Mouse (Mus musculus) kidney, embryonic 15.5 days (tissue): ENCODE data around the gene Epb41l1. TPM values are rescaled to one million over a fixed set of nuclear protein-coding genes. Genes with fewer than 3 reads are reported as not detected.

ENCODE experiments used
- ATAC-seq: fragments of 200-750 bp; cut with Nextera tagmentation; replicated peaks from 2 replicates; pipeline ENCODE4 v1.8.0; 2017; ENCODE audit warnings: moderate TSS enrichment; ENCODE audit not compliant: low FRiP score
- H3K27ac ChIP-seq: fragments of 300-500 bp; sonication (generic); 2 replicates; pipeline ENCODE4 v1.5.1; 2015; ENCODE audit warnings: mild to moderate bottlenecking, inconsistent platforms
- H3K27me3 ChIP-seq: fragments of 300-500 bp; sonication (generic); 2 replicates; pipeline ENCODE4 v1.6.1; 2015; ENCODE audit warnings: inconsistent platforms
- H3K36me3 ChIP-seq: fragments of 300-500 bp; sonication (generic); 2 replicates; pipeline ENCODE4 v1.6.1; 2015; ENCODE audit warnings: inconsistent platforms
- H3K4me1 ChIP-seq: fragments of 300-500 bp; sonication (generic); 2 replicates; pipeline ENCODE4 v1.6.1; 2015; ENCODE audit warnings: inconsistent platforms
- H3K4me2 ChIP-seq: fragments of 300-500 bp; sonication (generic); 2 replicates; pipeline ENCODE4 v1.6.1; 2015; ENCODE audit warnings: moderate library complexity, mild to moderate bottlenecking, inconsistent platforms
- H3K4me3 ChIP-seq: fragments of 300-500 bp; sonication (generic); replicated peaks from 2 replicates; pipeline ENCODE4 v1.5.1; 2015; ENCODE audit warnings: mild to moderate bottlenecking, inconsistent platforms
- H3K9ac ChIP-seq: fragments of 300-500 bp; sonication (generic); 2 replicates; pipeline ENCODE4 v1.6.1; 2015; ENCODE audit warnings: mild to moderate bottlenecking, inconsistent platforms
- H3K9me3 ChIP-seq: fragments of 300-500 bp; sonication (generic); replicated peaks from 2 replicates; pipeline ENCODE4 v1.6.1; 2016; ENCODE audit warnings: inconsistent platforms
- WGBS: fragments of 180-500 bp; shearing (Covaris S2); methylation state at CpG from one replicate; pipeline ENCODE4 v1.1.7; 2015; ENCODE audit warnings: mixed read lengths; 5-methylcytosine and 5-hydroxymethylcytosine counted together
- microRNA-seq: library from miRNA; unstranded; fragments of <30 nt; microRNA quantifications from one replicate; pipeline ENCODE4, GENCODE M21; 2016
- polyA plus RNA-seq: library from polyadenylated mRNA; unstranded; fragments of >200 nt; fragmentation: Nextera tagmentation; extraction: Ambion mirVana; gene quantifications from 2 replicates; pipeline ENCODE4 v1.2.1, GENCODE M21; 2015

Epb41l1 gene
- polyA plus RNA-seq, 1 experiment from 2014 or later, result 2.3 TPM

DNA sequence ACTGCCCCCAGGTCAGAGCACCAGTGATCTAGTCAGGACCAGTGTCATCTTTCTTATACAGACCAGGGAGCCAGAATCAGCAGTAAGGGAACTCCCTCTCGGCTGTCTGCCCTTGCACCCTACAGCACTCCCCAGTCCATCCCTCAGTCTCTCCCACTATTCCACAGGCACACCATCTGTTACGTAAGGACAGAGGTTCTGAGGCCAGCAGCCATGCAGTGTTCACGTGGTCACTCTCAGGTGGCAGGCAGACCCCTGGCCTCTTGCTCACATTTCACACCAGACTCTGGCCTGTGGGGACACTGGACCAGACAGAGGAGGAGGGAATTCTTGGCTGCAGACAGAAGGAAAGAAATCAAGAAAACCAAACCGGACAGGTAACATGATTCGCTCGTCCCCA is 150.8 kb downstream of the Epb41l1 start:
- peaks cover 27% of the 10 kb centered on the region for H3K36me3 ChIP-seq
- H3K27ac ChIP-seq, result no peak overlapping the region
- no peaks in the 10 kb centered on the region for H3K9me3 ChIP-seq
- no peak overlapping the region for H3K4me2 ChIP-seq
- no peak for ATAC-seq
- H3K27me3 ChIP-seq, result no peaks in the 10 kb centered on the region
- no peak overlapping the region for H3K4me3 ChIP-seq
- no peaks in the 10 kb centered on the region for H3K4me1 ChIP-seq
- WGBS, result 58% methylated on average over 6 of the region's 6 CpGs
- H3K9ac ChIP-seq, result no peak overlapping the region

DNA sequence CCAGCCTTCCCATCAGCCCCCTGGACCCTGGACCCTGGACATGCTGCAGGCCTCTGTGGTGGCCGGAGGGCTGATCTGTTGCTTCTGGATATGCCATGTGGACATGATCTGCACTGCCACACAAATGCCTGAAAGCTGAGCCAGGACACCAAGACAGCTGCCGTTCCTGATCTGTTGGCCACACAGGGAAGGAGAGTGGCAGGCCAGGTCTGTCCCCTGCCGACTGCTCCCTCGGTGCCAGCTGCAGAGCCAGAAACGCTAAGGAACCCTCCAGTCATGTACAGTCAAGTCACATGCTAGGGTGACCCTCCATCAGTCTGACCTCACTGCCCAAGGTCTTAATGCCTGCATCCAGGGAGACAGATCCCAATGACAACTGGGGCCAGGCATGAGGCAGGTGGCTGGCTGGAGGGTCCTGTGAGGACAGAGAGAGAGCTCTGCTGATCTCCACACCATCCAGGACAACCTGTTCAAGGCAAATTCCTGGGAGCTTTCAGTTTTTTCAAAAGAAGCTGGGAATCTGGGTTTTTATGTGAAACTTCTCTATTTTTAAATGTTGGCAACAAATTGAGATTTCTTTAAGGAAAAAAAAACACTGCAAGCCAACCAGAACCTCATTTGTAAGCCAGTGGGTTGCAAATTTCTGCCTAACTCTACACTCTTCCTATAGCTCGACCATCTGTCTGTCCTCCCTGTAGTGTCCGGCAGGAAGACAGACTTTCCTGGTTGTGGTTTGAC is 156.3 kb downstream of the Epb41l1 start:
- WGBS, result 72% methylated on average over 7 of the region's 7 CpGs
- no peaks in the 10 kb centered on the region for H3K9me3 ChIP-seq
- ATAC-seq, result no peak
- no peak overlapping the region for H3K4me2 ChIP-seq
- no peak overlapping the region for H3K4me3 ChIP-seq
- no peak overlapping the region for H3K27ac ChIP-seq
- H3K9ac ChIP-seq, result no peak overlapping the region
- no peaks in the 10 kb centered on the region for H3K27me3 ChIP-seq
- no peaks in the 10 kb centered on the region for H3K36me3 ChIP-seq
- no peaks in the 10 kb centered on the region for H3K4me1 ChIP-seq

DNA sequence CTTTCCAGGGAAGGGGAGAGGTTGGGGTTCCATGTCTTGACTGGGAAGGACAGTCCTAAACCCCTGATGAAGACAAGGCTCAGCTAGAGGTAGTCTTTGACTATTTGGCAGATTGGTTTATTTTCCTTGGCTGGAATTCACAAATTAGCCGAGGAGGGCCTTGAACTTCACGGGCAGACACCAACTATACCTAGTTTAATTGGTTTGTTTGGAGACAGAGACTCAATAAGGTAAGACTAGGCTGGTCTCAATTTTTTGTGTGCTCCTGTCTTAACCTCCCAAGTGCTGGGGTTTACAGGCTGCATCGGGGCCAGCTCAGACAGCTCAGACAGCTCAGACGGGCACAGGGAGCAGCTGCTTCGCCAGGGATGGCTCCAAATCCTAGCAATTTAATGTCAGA is 159.8 kb downstream of the Epb41l1 start:
- 69% methylated on average over 5 of the region's 5 CpGs for WGBS
- Histone ChIP-seq H3K9me3 (no peaks in the 10 kb centered on the region), H3K27me3 (peaks cover 6% of the 10 kb centered on the region; the same call in 1 of the 2 replicates)

DNA sequence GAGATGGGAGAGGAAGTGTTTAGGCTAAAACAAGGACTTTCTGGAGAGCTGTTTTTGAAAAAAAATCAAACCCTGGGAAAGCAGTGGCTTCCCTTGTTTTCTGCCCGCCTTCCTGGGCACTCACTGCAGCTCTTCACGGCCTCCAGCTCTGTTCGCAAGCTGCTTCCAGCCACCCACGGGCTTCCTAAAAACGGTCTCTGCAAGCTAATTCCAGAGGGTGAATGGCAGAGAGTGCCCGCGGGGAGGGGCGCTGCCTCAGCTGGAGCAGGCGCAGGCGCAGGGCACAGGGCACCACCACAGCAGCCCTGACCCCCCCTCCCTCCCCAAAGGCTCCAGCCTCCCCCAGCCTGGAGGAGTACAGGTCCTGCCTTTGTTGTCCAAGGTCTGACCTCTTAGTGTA is 160.5 kb downstream of the Epb41l1 start:
- no peak overlapping the region for H3K4me2 ChIP-seq
- no peak for ATAC-seq
- no peaks in the 10 kb centered on the region for H3K36me3 ChIP-seq
- WGBS, result 66% methylated on average over 10 of the region's 10 CpGs
- no peak overlapping the region for H3K4me3 ChIP-seq
- no peaks in the 10 kb centered on the region for H3K4me1 ChIP-seq
- H3K27me3 ChIP-seq, result peaks cover 6% of the 10 kb centered on the region; the same call in 1 of the 2 replicates
- no peaks in the 10 kb centered on the region for H3K9me3 ChIP-seq
- no peak overlapping the region for H3K27ac ChIP-seq
- H3K9ac ChIP-seq, result no peak overlapping the region

More for the DNA sequence above, 159.8 kb downstream of the Epb41l1 start:
- no peaks in the 10 kb centered on the region for H3K4me1 ChIP-seq
- H3K4me2 ChIP-seq, result no peak overlapping the region
- no peak overlapping the region for H3K9ac ChIP-seq
- no peak for ATAC-seq
- no peak overlapping the region for H3K4me3 ChIP-seq
- H3K27ac ChIP-seq, result no peak overlapping the region
- no peaks in the 10 kb centered on the region for H3K36me3 ChIP-seq

DNA sequence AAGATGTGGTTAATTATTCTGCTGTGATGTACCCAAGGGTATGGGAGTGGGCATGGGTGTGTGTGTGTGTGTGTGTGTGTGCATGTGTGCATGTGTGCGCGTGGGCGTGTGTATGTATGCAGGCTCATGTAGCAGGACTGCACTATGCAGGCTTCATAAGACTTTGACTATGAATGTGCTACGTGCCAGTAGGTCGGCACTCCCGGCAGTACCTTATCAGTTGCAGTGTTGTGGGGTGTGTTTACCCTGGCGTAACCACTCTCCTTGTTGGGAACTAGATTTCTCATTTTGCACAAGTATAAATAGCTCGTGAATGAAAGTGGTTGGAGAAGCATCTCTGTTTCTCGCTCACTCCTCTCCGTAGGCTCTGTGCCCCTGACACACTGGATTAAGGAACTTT is 162.2 kb downstream of the Epb41l1 start:
- H3K4me2 ChIP-seq, result no peak overlapping the region
- H3K4me3 ChIP-seq, result no peak overlapping the region
- H3K9ac ChIP-seq, result no peak overlapping the region
- no peak overlapping the region for H3K27ac ChIP-seq
- H3K36me3 ChIP-seq, result no peaks in the 10 kb centered on the region
- no peaks in the 10 kb centered on the region for H3K9me3 ChIP-seq
- peaks cover 6% of the 10 kb centered on the region; the same call in 1 of the 2 replicates for H3K27me3 ChIP-seq
- no peaks in the 10 kb centered on the region for H3K4me1 ChIP-seq
- WGBS, result 86% methylated on average over 10 of the region's 10 CpGs
- no peak for ATAC-seq

DNA sequence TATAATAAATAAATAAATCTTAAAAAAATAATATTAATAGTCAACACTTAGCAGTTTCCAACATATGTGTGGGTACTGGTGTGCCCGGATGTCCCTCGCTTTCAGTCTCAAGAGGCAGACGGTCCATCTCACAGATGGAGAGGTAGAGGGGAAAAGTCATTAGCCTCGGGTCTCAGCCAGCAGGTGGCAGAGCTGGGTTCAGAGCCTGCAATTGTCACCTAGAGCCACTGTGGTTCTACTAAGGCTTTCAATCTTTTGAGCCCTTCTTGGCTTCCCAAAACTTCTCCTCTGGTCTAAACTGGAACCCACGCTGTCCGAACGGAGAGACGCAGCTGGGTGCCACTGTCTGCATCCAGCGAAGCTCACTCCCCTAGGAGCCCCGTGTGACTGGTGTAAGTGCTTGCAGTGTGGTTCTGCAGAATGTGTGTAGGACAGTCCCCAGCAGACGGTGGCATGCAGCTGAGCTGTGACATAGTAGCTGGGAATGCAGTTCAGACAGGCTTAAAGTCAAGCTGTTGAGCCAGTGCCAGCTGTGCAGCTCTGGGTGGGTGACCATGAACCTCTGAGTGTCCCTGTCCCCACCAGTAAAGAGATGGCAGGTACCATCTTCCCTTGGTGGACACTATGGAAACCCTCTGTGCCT is 163.6 kb downstream of the Epb41l1 start:
- no peak for ATAC-seq
- WGBS, result 71% methylated on average over 11 of the region's 11 CpGs

DNA sequence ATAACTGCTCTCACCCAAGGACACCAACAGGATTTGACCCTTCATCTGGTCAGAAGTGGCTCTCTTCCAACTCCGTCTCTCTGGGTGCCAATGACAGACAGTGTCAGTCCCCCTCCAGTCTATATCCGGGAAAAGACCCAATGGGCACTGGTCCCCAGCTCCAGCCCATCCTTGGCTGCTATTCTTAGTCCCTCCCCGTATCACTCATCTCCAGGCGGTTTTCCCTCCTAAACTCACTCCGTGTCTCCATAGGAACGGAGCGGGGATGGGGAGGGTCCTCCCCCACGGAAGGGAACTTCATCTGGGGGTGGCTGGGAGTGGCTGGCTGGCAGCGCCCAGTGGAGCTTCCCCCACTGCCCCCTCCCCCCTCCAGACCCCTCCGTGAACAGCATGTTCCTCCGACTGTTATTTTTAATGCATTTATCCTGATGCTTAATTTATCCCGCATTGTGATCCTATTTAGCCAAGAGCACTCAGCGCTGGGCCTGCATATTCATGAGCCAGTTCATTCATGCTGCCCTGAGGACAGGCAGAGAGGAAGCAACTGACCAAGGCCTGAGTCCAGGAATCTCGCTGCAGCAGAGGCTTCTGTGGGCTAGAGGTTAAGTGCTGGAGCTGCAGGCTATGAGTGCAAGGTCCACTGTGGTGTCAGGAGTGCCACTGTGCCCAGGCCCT is 164.2 kb downstream of the Epb41l1 start:
- Histone ChIP-seq H3K36me3 (no peaks in the 10 kb centered on the region), H3K9me3 (no peaks in the 10 kb centered on the region), H3K4me2 (no peak overlapping the region), H3K27ac (no peak overlapping the region), H3K4me3 (no peak overlapping the region), H3K4me1 (no peaks in the 10 kb centered on the region), H3K9ac (no peak overlapping the region), H3K27me3 (peaks cover 6% of the 10 kb centered on the region; the same call in 1 of the 2 replicates)
- WGBS, result 43% methylated on average over 14 of the region's 14 CpGs
- no peak for ATAC-seq

More for the DNA sequence above, 163.6 kb downstream of the Epb41l1 start:
- H3K4me3 ChIP-seq, result no peak overlapping the region
- H3K9ac ChIP-seq, result no peak overlapping the region
- H3K27ac ChIP-seq, result no peak overlapping the region
- H3K36me3 ChIP-seq, result no peaks in the 10 kb centered on the region
- H3K27me3 ChIP-seq, result peaks cover 6% of the 10 kb centered on the region; the same call in 1 of the 2 replicates
- H3K9me3 ChIP-seq, result no peaks in the 10 kb centered on the region
- no peak overlapping the region for H3K4me2 ChIP-seq
- H3K4me1 ChIP-seq, result no peaks in the 10 kb centered on the region

DNA sequence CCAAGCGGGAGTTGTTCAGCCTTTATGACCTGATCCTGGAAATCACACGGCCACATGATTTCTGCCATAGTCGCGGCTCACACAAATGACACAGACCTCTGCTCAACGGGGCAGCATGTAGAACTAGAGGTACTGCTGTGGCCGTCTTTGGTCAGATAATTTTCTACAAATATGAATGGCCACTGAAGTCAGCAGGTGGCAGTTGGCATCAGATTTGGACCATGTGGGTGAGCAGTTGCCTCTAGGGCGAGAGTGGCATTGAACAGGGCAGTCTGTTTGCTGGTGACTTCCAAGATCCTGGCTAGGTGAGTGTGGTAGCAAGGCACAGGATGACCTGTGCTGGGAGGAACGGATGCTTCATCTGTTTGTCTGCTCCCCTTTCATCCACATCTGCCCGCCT is 168.8 kb downstream of the Epb41l1 start:
- no peak overlapping the region for H3K9ac ChIP-seq
- H3K4me2 ChIP-seq, result no peak overlapping the region
- no peaks in the 10 kb centered on the region for H3K9me3 ChIP-seq
- no peaks in the 10 kb centered on the region for H3K36me3 ChIP-seq
- WGBS, result 85% methylated on average over 9 of the region's 9 CpGs
- no peak overlapping the region for H3K4me3 ChIP-seq
- H3K4me1 ChIP-seq, result no peaks in the 10 kb centered on the region
- ATAC-seq, result no peak
- no peak overlapping the region for H3K27ac ChIP-seq
- no peaks in the 10 kb centered on the region for H3K27me3 ChIP-seq

Small RNA genes lying within 50 kb of the gene (microRNA-seq; reads per million reads assigned to microRNA genes)
- gene Gm22758, result not detected

Other genes starting within 250 kb of the Epb41l1 start
- gene Rbm39, start 240.7 kb upstream of the Epb41l1 start, polyA plus RNA-seq, result 653 and 664 TPM in 2 replicates
- 78.4 and 79.3 TPM in 2 replicates for gene Phf20, start 224.4 kb upstream of the Epb41l1 start, polyA plus RNA-seq
- 6.3 TPM in 2 replicates for gene Cnbd2, start 108.6 kb upstream of the Epb41l1 start, polyA plus RNA-seq
- 68.7 and 71.1 TPM in 2 replicates for gene Scand1, start 108.2 kb upstream of the Epb41l1 start, polyA plus RNA-seq
- 37.5 and 38.0 TPM in 2 replicates for gene Aar2, start 126.7 kb downstream of the Epb41l1 start, polyA plus RNA-seq
- gene Dlgap4, start 192.8 kb downstream of the Epb41l1 start, polyA plus RNA-seq, result 60.5 and 70.0 TPM in 2 replicates